Mouse (Mus musculus) bone marrow, adult 2 months (tissue): ENCODE data around the gene Atf2. TPM values are rescaled to one million over a fixed set of nuclear protein-coding genes. Genes with fewer than 3 reads are reported as not detected.
"Not testable (repeated sequence)": the region's sequence is repeated elsewhere in the genome, so short reads cannot be mapped to it uniquely, and the experiment has no call there.

Experiments used
- H3K27ac ChIP-seq: fragments of 200-500 bp; 2 replicates; pipeline ENCODE4 v1.5.1; 2012; ENCODE audit warnings: low read depth, mild to moderate bottlenecking, control low read depth, inconsistent platforms, low read length; ENCODE audit not compliant: control insufficient read depth, poor library complexity, insufficient read depth
- H3K4me1 ChIP-seq: fragments of 200-500 bp; 2 replicates; pipeline ENCODE4 v1.6.1; 2011; ENCODE audit warnings: low read length; ENCODE audit not compliant: control insufficient read depth, insufficient read depth
- H3K4me3 ChIP-seq: fragments of 200-500 bp; replicated peaks from 2 replicates; pipeline ENCODE3; 2011; ENCODE audit warnings: mild to moderate bottlenecking, low read depth, low read length, control low read depth; ENCODE audit not compliant: control insufficient read depth
- CTCF ChIP-seq: fragments of 200-500 bp; IDR thresholded peaks from 2 replicates; pipeline ENCODE4 v1.5.1; 2011; ENCODE audit warnings: low read length, control low read depth; ENCODE audit not compliant: control insufficient read depth, insufficient read depth
- POLR2A ChIP-seq: fragments of 200-500 bp; IDR thresholded peaks from 2 replicates; pipeline ENCODE4 v1.6.1; 2011; ENCODE audit warnings: low read depth, mild to moderate bottlenecking, control low read depth, low read length, borderline replicate concordance; ENCODE audit not compliant: control insufficient read depth
- WGBS: fragments of 180-500 bp; shearing (Covaris S2); methylation state at CpG from one replicate; pipeline ENCODE4 v1.1.7; 2018; 5-methylcytosine and 5-hydroxymethylcytosine counted together
- polyA plus RNA-seq: library from polyadenylated mRNA; stranded (reverse); fragments of >200 nt; gene quantifications from 2 replicates; pipeline ENCODE4 v1.2.4, GENCODE M21; 2011; ENCODE audit warnings: low replicate concordance; ENCODE audit not compliant: missing spikeins, insufficient read depth, insufficient read length

Gene Atf2
- polyA plus RNA-seq, 1 experiment: 16.3 TPM

GRCm38 (mm10) chr2:73833284-73833683 lies 59.2 kb downstream of the Atf2 start:
- H3K4me1 ChIP-seq: no peaks in the 10 kb centered on the region
- H3K27ac ChIP-seq: no peak overlapping the region
- 59% methylated on average over 1 of the region's 1 CpGs for WGBS
- no peak overlapping the region for H3K4me3 ChIP-seq
- TF ChIP-seq POLR2A (no peak), CTCF (no peak)

DNA sequence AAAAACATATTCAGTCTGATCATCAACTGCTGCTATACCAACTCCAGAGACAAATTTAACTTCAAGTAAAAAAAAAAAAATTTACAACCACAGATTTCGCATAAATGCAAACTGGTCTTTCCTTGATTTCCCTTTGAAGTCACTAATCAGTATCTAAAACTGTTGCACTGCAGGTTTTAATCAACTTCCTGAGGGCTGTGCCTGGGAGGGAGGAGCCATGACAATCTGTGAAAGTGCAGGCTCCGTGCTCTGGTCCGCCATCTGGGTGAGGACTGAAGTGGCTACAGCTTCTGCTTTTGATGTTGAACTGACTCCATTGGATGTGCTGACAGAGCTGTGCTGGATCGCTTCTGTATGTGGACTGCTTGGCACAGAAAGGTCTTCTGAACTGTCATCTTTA lies 73.7 kb downstream of the Atf2 start:
- TF ChIP-seq CTCF (no peak), POLR2A (no peak)
- Histone ChIP-seq H3K4me3 (no peak overlapping the region), H3K4me1 (no peaks in the 10 kb centered on the region), H3K27ac (no peak overlapping the region)
- WGBS: 48% methylated on average over 4 of the region's 4 CpGs

DNA sequence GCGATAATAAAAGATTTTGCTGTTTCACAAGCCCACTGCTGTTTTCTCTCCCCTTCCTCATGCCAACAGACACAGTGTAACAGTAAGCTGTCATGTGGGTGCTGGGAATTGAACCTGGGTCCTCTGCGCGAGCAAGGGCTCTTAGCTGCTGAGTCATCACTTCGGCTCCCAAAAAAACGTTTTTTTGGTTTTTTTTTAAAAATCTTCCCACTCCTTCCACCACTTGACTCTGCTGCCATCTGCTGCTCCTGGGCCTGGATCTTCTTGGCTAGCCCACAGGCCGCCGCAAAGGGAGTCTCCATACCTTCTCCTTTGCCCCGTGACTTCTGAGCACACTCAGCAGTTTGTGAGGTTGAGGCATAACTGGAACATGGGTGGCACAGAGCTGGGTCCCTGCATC lies 84.8 kb downstream of the Atf2 start:
- 86% methylated on average over 8 of the region's 8 CpGs for WGBS

DNA sequence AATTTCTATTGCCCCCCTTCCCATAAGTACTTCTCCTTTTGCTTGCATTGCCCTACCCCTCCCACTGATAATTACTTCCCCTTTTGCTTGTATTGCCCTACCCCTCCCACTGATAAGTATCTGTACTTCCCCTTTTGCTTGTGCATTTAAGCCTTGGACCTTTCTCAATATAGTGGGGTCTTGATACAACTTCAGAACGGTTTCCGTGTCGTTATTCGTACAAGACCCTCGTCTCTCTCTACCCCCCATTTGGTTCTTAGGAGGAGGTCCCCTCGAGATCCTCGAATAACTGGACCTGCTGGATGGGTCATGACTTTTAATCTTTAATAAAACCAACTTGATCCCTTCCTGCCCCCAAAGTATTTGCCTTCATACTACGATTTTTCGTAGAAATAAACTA lies 92.3 kb downstream of the Atf2 start:
- H3K4me3 ChIP-seq, H3K4me1 ChIP-seq, H3K27ac ChIP-seq: not testable (repeated sequence)
- 71% methylated on average over 9 of the region's 9 CpGs for WGBS

More for the DNA sequence above, 84.8 kb downstream of the Atf2 start:
- TF ChIP-seq POLR2A (no peak), CTCF (no peak)
- Histone ChIP-seq H3K4me1 (no peaks in the 10 kb centered on the region), H3K4me3 (no peak overlapping the region), H3K27ac (no peak overlapping the region)

- no peaks in the 10 kb centered on the region for H3K4me1 ChIP-seq
- no peak overlapping the region for H3K27ac ChIP-seq
- H3K4me3 ChIP-seq: no peak overlapping the region
- WGBS: 77% methylated on average over 5 of the region's 5 CpGs
- no peak for TF ChIP-seq CTCF
- TF ChIP-seq POLR2A: no peak
These were observed 93.7 kb downstream of the Atf2 start for GRCm38 (mm10) chr2:73798786-73799185.

- H3K4me3 ChIP-seq: no peak overlapping the region
- no peaks in the 10 kb centered on the region for H3K4me1 ChIP-seq
- TF ChIP-seq POLR2A: no peak
- no peak for TF ChIP-seq CTCF
- no peak overlapping the region for H3K27ac ChIP-seq
- 62% methylated on average over 4 of the region's 4 CpGs for WGBS
These were observed 94.3 kb downstream of the Atf2 start for GRCm38 (mm10) chr2:73798136-73798535.

GRCm38 (mm10) chr2:73791846-73792630 lies 100.4 kb downstream of the Atf2 start:
- Histone ChIP-seq H3K4me1 (no peaks in the 10 kb centered on the region), H3K4me3 (no peak overlapping the region), H3K27ac (no peak overlapping the region)
- TF ChIP-seq CTCF: no peak
- WGBS: 61% methylated on average over 19 of the region's 19 CpGs

DNA sequence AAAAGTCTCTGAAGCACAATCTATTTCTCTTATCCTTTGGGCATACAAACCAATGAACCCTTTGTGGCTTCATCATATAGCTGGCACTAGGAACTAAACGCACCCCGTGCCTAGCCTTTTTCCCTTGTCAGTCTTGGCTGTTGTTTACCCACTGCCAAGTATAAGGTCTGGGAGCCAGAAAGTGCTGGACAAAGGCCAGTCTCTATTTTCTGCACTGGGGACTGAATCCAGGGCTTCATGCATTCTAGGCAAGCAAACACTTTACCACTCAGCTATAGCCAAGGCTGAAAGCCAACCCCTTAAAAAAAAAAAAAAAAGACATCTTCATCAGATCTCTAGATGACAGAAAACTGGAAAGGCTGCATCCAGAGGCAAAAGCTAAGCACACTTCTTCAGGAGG lies 102.1 kb downstream of the Atf2 start:
- no peak overlapping the region for H3K4me3 ChIP-seq
- TF ChIP-seq POLR2A (no peak), CTCF (no peak)
- H3K27ac ChIP-seq: no peak overlapping the region
- 65% methylated on average over 2 of the region's 2 CpGs for WGBS
- H3K4me1 ChIP-seq: no peaks in the 10 kb centered on the region

- TF ChIP-seq POLR2A (no peak), CTCF (no peak)
- 69% methylated on average over 6 of the region's 6 CpGs for WGBS
- H3K27ac ChIP-seq: no peak overlapping the region; the same call in 1 of the 2 replicates
- no peaks in the 10 kb centered on the region for H3K4me1 ChIP-seq
- H3K4me3 ChIP-seq: no peak overlapping the region
These were observed 104.0 kb downstream of the Atf2 start for GRCm38 (mm10) chr2:73788395-73788794.
